Mouse (Mus musculus) retina, postnatal 7 days (tissue): Measurements from ENCODE around the gene A730071L15Rik.

Source experiments
- DNase-seq: peaks from one replicate; pipeline ENCODE4 v3.0.0-alpha.2; 2012; ENCODE audit warnings: low read depth, low spot score

A730071L15Rik gene

DNA sequence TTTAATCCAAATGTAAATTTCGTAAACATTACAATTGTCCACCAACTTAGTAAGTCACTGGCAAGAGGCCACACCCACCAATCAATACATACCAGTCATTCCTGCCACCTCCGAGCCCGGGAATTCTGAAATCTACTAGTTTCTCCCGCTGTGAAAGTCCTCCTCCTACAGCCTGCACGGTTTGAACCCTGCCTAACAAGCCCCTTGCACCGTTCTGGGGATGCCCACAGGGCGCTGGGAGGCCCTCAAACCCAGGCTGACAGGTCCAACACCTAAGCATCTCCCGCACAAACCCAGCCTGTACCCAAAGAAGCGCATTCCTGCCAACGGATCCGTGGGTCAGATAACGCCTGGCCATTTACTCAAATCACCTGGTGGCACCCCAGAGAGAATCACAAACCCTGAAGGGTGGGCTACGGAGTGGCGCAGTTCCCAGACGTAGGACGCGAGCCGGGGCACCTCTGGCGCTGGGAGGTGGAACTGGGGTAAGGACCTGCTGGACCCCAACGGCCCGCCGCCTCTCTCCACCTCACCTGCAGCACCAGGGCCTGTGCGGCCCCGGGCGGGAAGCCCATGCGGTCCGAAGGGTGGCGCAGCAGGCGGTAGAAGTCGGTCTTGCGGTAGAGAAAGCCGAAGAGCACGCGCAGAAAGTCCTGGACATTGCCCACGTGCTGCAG is at the start of gene A730071L15Rik:
TSS of gene A730071L15Rik (plus strand) at position 620 of the 677 bp plus-strand sequence.
- no peak for DNase-seq

DNA sequence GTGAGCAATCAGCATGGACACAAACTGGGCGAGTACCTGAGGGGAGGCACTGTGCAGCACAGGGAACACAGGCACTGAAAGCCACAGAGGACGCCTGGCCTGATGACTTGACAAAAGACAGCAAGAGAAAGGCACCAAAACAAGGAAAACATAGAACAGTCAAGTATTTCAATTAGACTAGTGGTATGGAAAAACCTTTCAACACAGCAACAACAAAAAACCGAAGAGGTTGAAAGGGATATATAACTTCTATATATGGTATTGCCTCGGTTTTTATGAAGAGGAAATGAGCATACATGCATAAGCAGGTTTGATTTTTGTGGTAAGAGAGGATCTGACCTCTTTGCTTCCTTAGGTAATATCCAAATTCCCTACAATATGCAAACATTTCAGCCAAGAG is 47.0 kb upstream of the A730071L15Rik start:
- DNase-seq, result no peak

- DNase-seq, result no peak
These were observed 45.6 kb upstream of the A730071L15Rik start for GRCm38 (mm10) chr11:6154211-6154701.

DNA sequence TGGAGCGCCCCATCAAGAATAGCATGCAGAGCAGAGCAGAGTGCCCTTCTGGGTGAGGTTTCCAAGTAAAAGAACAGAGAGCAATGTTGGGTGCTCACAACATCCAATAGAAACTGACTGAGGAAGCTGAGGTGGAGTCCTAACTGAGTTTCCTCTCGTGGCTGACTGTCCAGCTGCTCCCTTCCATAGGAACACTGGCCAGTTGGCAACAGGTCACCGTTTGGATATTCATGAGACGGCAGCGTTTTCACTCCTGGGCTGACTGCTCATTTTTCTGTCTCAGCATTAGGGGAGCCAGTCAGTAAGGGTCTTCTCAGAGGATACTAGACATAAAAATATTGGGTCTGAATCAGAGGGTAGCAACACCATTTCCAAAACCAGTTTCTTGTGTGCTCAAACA is 43.2 kb upstream of the A730071L15Rik start:
- DNase-seq, result no peak

DNA sequence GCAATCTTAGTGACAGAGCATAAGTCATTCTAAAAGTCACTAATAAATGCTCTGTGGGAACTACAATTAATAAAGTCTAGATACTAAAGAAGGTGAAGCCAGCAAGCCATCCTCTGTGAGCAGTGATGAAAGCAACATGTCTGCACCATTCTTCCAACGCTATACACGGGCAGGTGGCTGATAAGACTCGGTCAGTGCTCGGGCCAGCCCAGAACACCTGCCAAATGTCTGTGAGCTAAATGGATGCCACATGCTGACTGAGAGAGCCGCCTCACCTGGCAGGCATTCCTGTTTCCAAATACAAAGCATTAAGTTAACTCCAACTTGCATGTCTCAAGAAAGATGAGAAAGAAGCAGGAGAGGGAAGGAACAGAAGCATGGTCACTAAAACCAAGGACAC is 42.7 kb upstream of the A730071L15Rik start:
- no peak for DNase-seq

DNA sequence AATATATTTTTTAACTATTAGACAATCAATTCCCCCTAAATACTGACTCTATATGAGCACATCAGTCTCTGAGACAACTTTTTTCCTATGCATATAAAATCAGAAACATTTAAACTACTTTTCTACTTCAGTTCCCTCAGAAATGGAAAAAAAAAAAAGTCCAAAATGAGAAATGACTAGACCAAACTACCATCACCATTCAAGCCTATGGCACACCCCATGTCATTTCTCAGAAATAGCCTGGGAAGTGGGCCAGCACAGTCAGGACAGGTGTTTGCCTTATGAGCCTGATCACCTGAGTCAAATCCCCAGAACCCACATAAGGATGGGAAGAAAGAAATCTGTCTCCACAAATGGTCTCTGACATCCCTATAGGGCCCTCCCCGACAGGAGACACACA is 41.3 kb upstream of the A730071L15Rik start:
- no peak for DNase-seq

DNA sequence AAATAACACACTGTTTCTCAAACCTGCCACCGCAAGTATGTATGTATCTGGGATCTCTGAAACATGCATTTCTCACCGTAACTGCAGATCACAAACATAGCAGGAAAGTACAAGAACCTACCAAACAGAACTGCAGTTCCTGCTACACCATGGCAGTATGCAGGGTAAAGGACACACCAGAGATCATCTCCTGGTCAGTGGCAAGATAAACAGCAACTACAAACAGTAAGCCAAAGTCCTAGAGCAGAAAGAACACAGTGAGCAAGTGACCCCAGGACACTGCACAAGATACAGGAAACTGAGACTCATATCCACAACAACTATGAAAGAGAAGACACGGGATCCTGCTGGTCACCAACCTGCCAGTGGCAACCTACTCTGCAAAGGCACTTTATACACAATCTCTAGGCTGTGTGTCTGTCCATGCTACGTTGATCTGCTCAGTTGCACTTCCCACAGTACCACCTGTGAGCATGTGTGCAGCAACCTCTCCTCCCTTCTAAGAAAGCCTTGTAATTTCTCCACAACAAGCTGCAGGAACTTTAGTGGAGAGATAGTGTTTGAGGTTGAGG is 40.0 kb upstream of the A730071L15Rik start:
- no peak for DNase-seq

DNA sequence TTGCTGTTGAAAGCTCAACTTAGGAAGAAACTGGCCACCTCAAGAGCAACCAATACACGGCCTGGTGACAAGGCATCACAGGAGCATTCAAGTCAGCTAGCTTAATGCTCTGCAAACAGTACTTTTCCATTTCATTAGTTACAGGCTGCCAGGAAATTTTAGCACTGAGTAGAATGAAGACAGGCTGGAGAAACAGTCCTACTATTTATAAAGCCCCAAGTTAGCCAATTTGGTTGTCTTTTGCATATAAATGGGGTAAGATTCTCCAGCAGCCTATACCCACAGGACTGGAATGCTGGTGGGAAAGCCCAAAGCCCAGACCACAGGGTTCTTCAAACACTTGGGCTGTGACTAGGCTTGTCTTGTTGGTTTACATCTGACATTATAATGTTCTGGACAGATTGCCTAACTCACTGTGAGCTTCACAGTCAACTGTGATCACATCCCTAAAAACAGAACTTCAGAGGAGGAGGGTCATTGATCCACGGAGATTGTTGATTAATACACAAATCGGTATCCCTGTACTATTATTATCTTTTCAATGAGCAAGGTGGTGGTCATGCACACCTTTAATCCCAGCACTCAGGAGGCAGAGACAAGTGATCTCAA is 39.1 kb upstream of the A730071L15Rik start:
- DNase-seq, result no peak

DNA sequence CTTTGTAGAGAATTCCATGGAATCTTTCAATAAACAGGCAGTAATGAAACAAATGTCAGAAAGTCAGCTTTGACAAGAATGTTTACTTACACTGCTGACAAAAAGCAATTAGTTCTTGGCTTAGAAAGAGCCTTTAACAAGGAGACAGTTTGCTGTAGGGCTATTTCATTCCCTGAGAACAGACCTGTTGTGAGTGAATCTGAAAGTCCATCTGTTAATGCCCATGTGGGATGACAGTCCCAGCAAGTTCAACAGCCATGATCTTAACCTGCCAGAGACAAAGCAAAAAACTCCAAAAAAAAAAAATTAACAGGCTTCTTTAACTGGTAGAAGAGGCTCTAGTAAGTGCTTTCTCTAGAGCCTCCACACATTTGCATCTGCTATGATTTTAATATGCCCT is 38.3 kb upstream of the A730071L15Rik start:
- DNase-seq, result no peak

- DNase-seq, result no peak
These were observed 36.8 kb upstream of the A730071L15Rik start for GRCm38 (mm10) chr11:6163062-6163461.

GRCm38 (mm10) chr11:6163706-6164105 is 36.1 kb upstream of the A730071L15Rik start:
- DNase-seq, result no peak

- no peak for DNase-seq
These were observed 35.0 kb upstream of the A730071L15Rik start for GRCm38 (mm10) chr11:6164781-6165180.

DNA sequence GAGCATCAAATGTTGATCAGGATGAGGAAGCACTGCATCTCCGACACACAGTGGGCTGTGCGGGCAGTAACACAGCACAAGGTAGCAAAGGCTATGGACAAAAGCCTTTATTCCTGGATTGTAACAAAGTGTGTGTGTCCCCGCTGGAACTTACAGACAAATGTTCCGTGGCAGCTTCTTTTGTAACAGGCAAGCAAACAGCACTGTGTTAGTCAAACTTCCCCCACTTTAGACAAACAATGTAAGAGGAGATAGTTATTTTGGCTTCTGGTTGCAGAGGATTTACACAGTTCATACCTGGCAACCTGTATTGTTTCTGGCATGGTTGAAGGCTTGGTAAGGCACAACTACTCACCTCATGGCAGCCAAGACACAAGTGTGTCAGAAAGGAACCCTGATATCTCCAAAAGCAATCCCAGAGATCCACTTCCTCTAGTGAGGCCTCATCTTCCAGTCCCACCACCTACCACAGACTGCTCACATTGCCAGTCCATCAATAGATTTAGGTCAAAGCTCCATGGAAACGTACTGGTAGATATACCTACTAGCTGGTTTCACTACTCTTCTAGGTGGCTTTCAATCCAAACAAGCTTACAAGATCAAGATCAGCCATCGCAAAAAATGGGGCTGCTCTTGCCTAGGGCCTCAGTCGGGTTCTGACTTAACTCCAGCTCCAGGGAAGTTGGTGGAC is 34.3 kb upstream of the A730071L15Rik start:
- no peak for DNase-seq

GRCm38 (mm10) chr11:6166351-6166750 is 33.5 kb upstream of the A730071L15Rik start:
- DNase-seq, result no peak

GRCm38 (mm10) chr11:6169041-6169663 is 30.7 kb upstream of the A730071L15Rik start:
- no peak for DNase-seq

DNA sequence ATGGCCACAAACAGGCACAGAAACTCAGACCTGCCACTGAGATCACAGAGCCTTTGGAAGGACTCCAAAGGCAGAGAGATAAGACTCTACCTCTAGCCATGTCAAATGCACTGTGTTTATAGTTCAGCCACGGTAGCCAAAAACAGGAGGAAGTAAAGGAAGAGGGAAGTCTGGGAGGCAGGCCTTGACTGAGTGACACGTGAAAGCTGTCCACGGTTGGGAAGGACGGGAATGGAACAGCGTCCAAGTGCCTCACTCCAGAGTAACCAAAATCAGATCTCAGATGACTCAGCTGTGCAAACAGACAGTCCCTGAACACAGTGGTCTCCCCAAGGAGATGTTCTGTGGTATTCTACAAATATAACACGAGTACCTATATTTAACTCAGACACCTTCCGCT is 25.1 kb upstream of the A730071L15Rik start:
- DNase-seq, result no peak

GRCm38 (mm10) chr11:6175506-6175905 is 24.3 kb upstream of the A730071L15Rik start:
- no peak for DNase-seq

DNA sequence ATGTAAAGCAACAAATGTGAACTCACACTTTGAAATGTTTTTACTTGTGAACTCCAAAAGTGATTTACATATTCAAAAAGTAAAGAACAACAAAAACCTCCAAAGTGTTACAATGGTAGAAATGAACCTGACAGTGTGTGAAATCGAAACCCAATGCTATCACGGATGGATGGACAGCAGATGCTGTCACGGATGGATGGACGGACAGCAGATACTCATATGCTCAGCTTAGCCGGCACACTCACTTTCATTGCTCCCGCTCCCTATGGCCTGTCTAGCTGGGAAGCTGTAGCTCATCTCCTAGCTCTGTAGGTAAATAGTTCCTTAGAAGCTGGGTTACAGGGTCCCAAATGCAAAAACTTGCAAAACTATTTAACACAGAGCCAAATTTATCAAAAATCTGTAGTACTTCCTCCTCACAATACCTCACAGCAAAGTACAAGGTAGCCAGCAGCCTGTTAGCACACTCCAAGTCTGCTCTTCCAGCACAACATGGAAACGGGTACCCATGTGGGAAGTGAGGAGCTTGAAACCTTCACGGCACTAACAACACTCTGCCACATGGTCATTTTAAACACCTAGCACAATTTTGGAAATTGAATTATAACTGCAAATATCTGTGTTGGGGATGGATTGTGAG is 21.9 kb upstream of the A730071L15Rik start:
- DNase-seq, result no peak

- DNase-seq, result no peak
These were observed 21.1 kb upstream of the A730071L15Rik start for GRCm38 (mm10) chr11:6178673-6179166.

- no peak for DNase-seq
These were observed 20.6 kb upstream of the A730071L15Rik start for GRCm38 (mm10) chr11:6179194-6179593.

- no peak for DNase-seq
These were observed 18.9 kb upstream of the A730071L15Rik start for GRCm38 (mm10) chr11:6180811-6181399.
